Mouse (Mus musculus): Measurements from ENCODE around the gene Umps. TPM values are rescaled to one million over a fixed set of nuclear protein-coding genes. Genes with fewer than 3 reads are reported as not detected.

Umps gene
- polyA plus RNA-seq, 1 experiment from 2014 or later = 24.1 TPM

GRCm38 (mm10) chr16:33937567-33937966, 29.3 kb downstream of the Umps start:
- no peak overlapping the region for H3K9ac ChIP-seq
- no peak overlapping the region for H3K27ac ChIP-seq
- 0 out of 2 replicates have a peak, but pooled peaks cover 3% of the 10 kb centered on the region for H3K27me3 ChIP-seq (replicated peaks)
- H3K9me3 ChIP-seq = no peaks in the 10 kb centered on the region
- H3K36me3 ChIP-seq (replicated peaks) = no peaks in the 10 kb centered on the region
- H3K4me3 ChIP-seq = no peak overlapping the region
- ATAC-seq (replicated peaks) = no peak
- peaks cover 19% of the 10 kb centered on the region for H3K4me1 ChIP-seq
- 86% methylated on average over 8 of the region's 8 CpGs for WGBS
- H3K4me2 ChIP-seq = no peak overlapping the region

GRCm38 (mm10) chr16:33936885-33937284, 30.0 kb downstream of the Umps start:
- Histone ChIP-seq H3K27ac (no peak overlapping the region), H3K4me2 (no peak overlapping the region), H3K27me3 (replicated peaks) (0 out of 2 replicates have a peak, but pooled peaks cover 3% of the 10 kb centered on the region), H3K4me1 (peaks cover 19% of the 10 kb centered on the region), H3K4me3 (no peak overlapping the region), H3K36me3 (replicated peaks) (no peaks in the 10 kb centered on the region), H3K9ac (no peak overlapping the region), H3K9me3 (no peaks in the 10 kb centered on the region)
- WGBS = 92% methylated on average over 4 of the region's 4 CpGs
- ATAC-seq (replicated peaks) = no peak

- peaks cover 9% of the 10 kb centered on the region for H3K4me1 ChIP-seq
- H3K4me2 ChIP-seq = no peak overlapping the region
- 0 out of 2 replicates have a peak, but pooled peaks cover 3% of the 10 kb centered on the region for H3K27me3 ChIP-seq (replicated peaks)
- H3K27ac ChIP-seq = no peak overlapping the region
- H3K9me3 ChIP-seq = no peaks in the 10 kb centered on the region
- no peak overlapping the region for H3K9ac ChIP-seq
- 94% methylated on average over 6 of the region's 6 CpGs for WGBS
- no peak for ATAC-seq (replicated peaks)
- H3K4me3 ChIP-seq = no peak overlapping the region
- H3K36me3 ChIP-seq (replicated peaks) = no peaks in the 10 kb centered on the region
These were observed 31.4 kb downstream of the Umps start for GRCm38 (mm10) chr16:33935407-33935785.

GRCm38 (mm10) chr16:33934701-33935406, 32.0 kb downstream of the Umps start:
- Histone ChIP-seq H3K9ac (no peak overlapping the region), H3K4me2 (no peak overlapping the region), H3K36me3 (replicated peaks) (no peaks in the 10 kb centered on the region), H3K27me3 (replicated peaks) (0 out of 2 replicates have a peak, but pooled peaks cover 3% of the 10 kb centered on the region), H3K27ac (peak overlapping the region; percentile 60), H3K4me1 (peaks cover 9% of the 10 kb centered on the region), H3K9me3 (no peaks in the 10 kb centered on the region), H3K4me3 (no peak overlapping the region)
- 54% methylated on average over 5 of the region's 5 CpGs for WGBS
- 0 out of 2 replicates have a peak, but pooled peaks have one; percentile 50 for ATAC-seq (replicated peaks)

GRCm38 (mm10) chr16:33933411-33933810, 33.4 kb downstream of the Umps start:
- H3K36me3 ChIP-seq (replicated peaks) = no peaks in the 10 kb centered on the region
- no peak overlapping the region for H3K4me3 ChIP-seq
- no peak overlapping the region for H3K4me2 ChIP-seq
- ATAC-seq (replicated peaks) = no peak
- 95% methylated on average over 11 of the region's 11 CpGs for WGBS
- 0 out of 2 replicates have a peak, but pooled peaks cover 3% of the 10 kb centered on the region for H3K27me3 ChIP-seq (replicated peaks)
- H3K9me3 ChIP-seq = no peaks in the 10 kb centered on the region
- H3K9ac ChIP-seq = no peak overlapping the region
- H3K4me1 ChIP-seq = peaks cover 9% of the 10 kb centered on the region
- no peak overlapping the region for H3K27ac ChIP-seq

- no peak for ATAC-seq (replicated peaks)
- no peak overlapping the region for H3K4me2 ChIP-seq
These were observed 34.7 kb downstream of the Umps start for GRCm38 (mm10) chr16:33932126-33932525.

GRCm38 (mm10) chr16:33931682-33932081, 35.2 kb downstream of the Umps start:
- Histone ChIP-seq H3K4me2 (no peak overlapping the region), H3K4me3 (no peak overlapping the region), H3K27me3 (replicated peaks) (0 out of 2 replicates have a peak, but pooled peaks cover 3% of the 10 kb centered on the region), H3K36me3 (replicated peaks) (no peaks in the 10 kb centered on the region), H3K27ac (no peak overlapping the region), H3K9me3 (no peaks in the 10 kb centered on the region), H3K4me1 (peaks cover 9% of the 10 kb centered on the region), H3K9ac (no peak overlapping the region)
- ATAC-seq (replicated peaks) = no peak
- 28% methylated on average over 2 of the region's 2 CpGs for WGBS

More at GRCm38 (mm10) chr16:33932126-33932525, 34.7 kb downstream of the Umps start:
- H3K27ac ChIP-seq = no peak overlapping the region
- H3K4me1 ChIP-seq = peaks cover 9% of the 10 kb centered on the region
- no peak overlapping the region for H3K9ac ChIP-seq
- 62% methylated on average over 5 of the region's 5 CpGs for WGBS
- 0 out of 2 replicates have a peak, but pooled peaks cover 3% of the 10 kb centered on the region for H3K27me3 ChIP-seq (replicated peaks)
- no peaks in the 10 kb centered on the region for H3K9me3 ChIP-seq
- H3K36me3 ChIP-seq (replicated peaks) = no peaks in the 10 kb centered on the region
- no peak overlapping the region for H3K4me3 ChIP-seq

GRCm38 (mm10) chr16:33930785-33931184, 36.1 kb downstream of the Umps start:
- Histone ChIP-seq H3K9ac (no peak overlapping the region), H3K27me3 (replicated peaks) (no peaks in the 10 kb centered on the region), H3K4me2 (no peak overlapping the region), H3K4me1 (peaks cover 9% of the 10 kb centered on the region), H3K27ac (no peak overlapping the region), H3K4me3 (no peak overlapping the region), H3K9me3 (no peaks in the 10 kb centered on the region), H3K36me3 (replicated peaks) (no peaks in the 10 kb centered on the region)
- no peak for ATAC-seq (replicated peaks)
- WGBS = 92% methylated on average over 6 of the region's 6 CpGs

GRCm38 (mm10) chr16:33928788-33929462, 37.9 kb downstream of the Umps start:
- H3K9ac ChIP-seq = no peak overlapping the region
- no peak overlapping the region for H3K4me3 ChIP-seq
- H3K9me3 ChIP-seq = no peaks in the 10 kb centered on the region
- ATAC-seq (replicated peaks) = no peak
- H3K36me3 ChIP-seq (replicated peaks) = no peaks in the 10 kb centered on the region
- H3K4me1 ChIP-seq = 0 out of 2 replicates have a peak, but pooled peaks cover 1% of the 10 kb centered on the region
- no peaks in the 10 kb centered on the region for H3K27me3 ChIP-seq (replicated peaks)
- WGBS = 71% methylated on average over 9 of the region's 9 CpGs
- H3K27ac ChIP-seq = no peak overlapping the region
- H3K4me2 ChIP-seq = no peak overlapping the region

GRCm38 (mm10) chr16:33927263-33927824, 39.5 kb downstream of the Umps start:
- ATAC-seq (replicated peaks) = no peak
- Histone ChIP-seq H3K36me3 (replicated peaks) (no peaks in the 10 kb centered on the region), H3K9ac (no peak overlapping the region), H3K27ac (no peak overlapping the region), H3K4me2 (no peak overlapping the region), H3K27me3 (replicated peaks) (no peaks in the 10 kb centered on the region), H3K4me3 (no peak overlapping the region), H3K4me1 (no peaks in the 10 kb centered on the region), H3K9me3 (no peaks in the 10 kb centered on the region)
- WGBS = 80% methylated on average over 6 of the region's 6 CpGs

GRCm38 (mm10) chr16:33923758-33924157, 43.1 kb downstream of the Umps start:
- Histone ChIP-seq H3K4me3 (no peak overlapping the region), H3K27me3 (replicated peaks) (no peaks in the 10 kb centered on the region)
- WGBS = 88% methylated on average over 8 of the region's 8 CpGs

GRCm38 (mm10) chr16:33923001-33923316, 43.9 kb downstream of the Umps start:
- no peak for ATAC-seq (replicated peaks)
- Histone ChIP-seq H3K27ac (no peak overlapping the region), H3K4me2 (no peak overlapping the region), H3K9ac (no peak overlapping the region), H3K9me3 (no peaks in the 10 kb centered on the region), H3K4me3 (no peak overlapping the region), H3K4me1 (0 out of 2 replicates have a peak, but pooled peaks cover 3% of the 10 kb centered on the region), H3K27me3 (replicated peaks) (no peaks in the 10 kb centered on the region), H3K36me3 (replicated peaks) (no peaks in the 10 kb centered on the region)
- WGBS = 72% methylated on average over 5 of the region's 5 CpGs

More at GRCm38 (mm10) chr16:33923758-33924157, 43.1 kb downstream of the Umps start:
- ATAC-seq (replicated peaks) = no peak
- Histone ChIP-seq H3K4me1 (0 out of 2 replicates have a peak, but pooled peaks cover 3% of the 10 kb centered on the region), H3K4me2 (no peak overlapping the region), H3K36me3 (replicated peaks) (no peaks in the 10 kb centered on the region), H3K27ac (no peak overlapping the region), H3K9me3 (no peaks in the 10 kb centered on the region), H3K9ac (no peak overlapping the region)
